ENCODE assay signal across 32 mouse cellular contexts in the genomic region with DNA sequence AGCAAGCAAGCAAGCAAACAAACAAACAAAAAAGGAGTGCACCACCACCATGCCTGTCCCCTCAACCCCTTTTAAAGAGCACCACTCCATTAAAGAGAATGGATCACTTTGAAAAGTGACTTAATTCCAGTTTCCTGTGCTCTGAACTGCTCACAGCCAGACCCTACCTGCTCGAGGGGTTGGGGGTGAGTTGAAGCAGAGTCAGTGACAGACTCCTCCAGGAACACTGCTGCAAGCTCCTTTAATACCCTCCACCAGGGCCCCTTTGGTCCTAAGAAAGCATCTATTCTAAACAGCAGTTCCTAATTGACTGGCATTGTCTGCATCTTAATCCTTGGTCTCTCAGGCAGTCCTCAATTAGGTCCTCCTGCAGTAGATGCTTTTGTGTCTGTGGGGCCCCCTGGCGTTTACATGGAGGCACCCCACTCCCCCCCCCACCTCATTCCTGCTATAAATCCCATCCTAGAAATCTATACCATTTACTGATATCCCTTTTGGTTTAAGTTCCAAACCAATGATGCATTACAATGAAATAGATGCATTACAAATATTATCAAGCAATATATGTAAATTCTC. TPM values are rescaled to one million over a fixed set of nuclear protein-coding genes. Genes with fewer than 3 reads are reported as not detected.
A peak's percentile ranks its signal among the peaks of the same experiment; 100 is the strongest.
DNase-seq lines count a peak whose midpoint lies in the region; ATAC-seq and TF ChIP-seq lines count a peak whose summit lies in the region.
"Had no signal": no experiment of that assay in that cellular context is flagged by ENCODE, and none has a peak within 500 bp of the region (broad histone marks: within the 10 kb centered on the region; RNA-seq: fewer than 3 reads in every experiment).

No protein-coding gene starts in this region.

- POLR2A ChIA-PET in Patski (lab: Charles Lee), result no interaction called here

- H3K4me2 ChIP-seq in forebrain, embryonic 11.5 days (ENCODE audit: low read depth, low read length, severe bottlenecking), result no peak overlapping the region
- H3K4me2 ChIP-seq in forebrain, postnatal 0 days (ENCODE audit: low read depth), result no peak overlapping the region
- no peak overlapping the region for H3K4me2 ChIP-seq in kidney, postnatal 0 days (ENCODE audit: low read length)
- H3K4me2 ChIP-seq in midbrain, embryonic 12.5 days (replicated peaks), result no peak overlapping the region
- H3K4me2 ChIP-seq in midbrain, postnatal 0 days (ENCODE audit: low read depth, low read length, poor library complexity, severe bottlenecking), result no peak overlapping the region
- H3K4me2 ChIP-seq: hindbrain, embryonic 15.5 days; liver, embryonic 15.5 days; stomach, embryonic 15.5 days had no signal

- WGBS in forebrain, embryonic 11.5 days, result 7% methylated on average over 2 of the region's 2 CpGs
- WGBS in forebrain, postnatal 0 days, result 2% methylated on average over 2 of the region's 2 CpGs
- 41% methylated on average over 2 of the region's 2 CpGs for WGBS in kidney, postnatal 0 days
- WGBS in midbrain, embryonic 12.5 days, result 10% methylated on average over 2 of the region's 2 CpGs
- 3% methylated on average over 2 of the region's 2 CpGs for WGBS in midbrain, postnatal 0 days

- TF ChIP-seq CTCF in forebrain, postnatal 0 days (IDR thresholded peaks at IDR 0.05; ENCODE audit: low read depth), result no peak
- TF ChIP-seq CTCF in kidney, postnatal 0 days (IDR thresholded peaks at IDR 0.05; ENCODE audit: low read depth), result peak; percentile 14; the same call in 1 of the 2 replicates
- no peak for TF ChIP-seq CTCF in midbrain, postnatal 0 days (IDR thresholded peaks at IDR 0.05)
- TF ChIP-seq CTCF in Patski (IDR thresholded peaks at IDR 0.05), result peak; percentile 33

- no peak overlapping the region for H3K9ac ChIP-seq in forebrain, embryonic 11.5 days (ENCODE audit: low read length)
- H3K9ac ChIP-seq in forebrain, postnatal 0 days, result no peak overlapping the region
- H3K9ac ChIP-seq in kidney, postnatal 0 days (ENCODE audit: low read depth, low read length), result no peak overlapping the region
- H3K9ac ChIP-seq in midbrain, embryonic 12.5 days (replicated peaks), result no peak overlapping the region
- H3K9ac ChIP-seq in midbrain, postnatal 0 days (replicated peaks; ENCODE audit: low read length, poor library complexity, severe bottlenecking), result no peak overlapping the region
- H3K9ac ChIP-seq: hindbrain, embryonic 15.5 days; liver, embryonic 15.5 days; stomach, embryonic 15.5 days had no signal

- CTCF ChIA-PET in Patski (lab: Charles Lee), result interaction anchor here (0.6 to 2.8 kb wide), 2 partner anchors 11 to 19 kb away, joined by 3 to 15 read pairs; no protein-coding TSS in a partner anchor

- H3K36me3 ChIP-seq in forebrain, embryonic 11.5 days (ENCODE audit: control insufficient read depth, insufficient read depth, low read length), result no peaks in the 10 kb centered on the region
- H3K36me3 ChIP-seq in forebrain, postnatal 0 days (ENCODE audit: insufficient read depth), result no peaks in the 10 kb centered on the region
- no peaks in the 10 kb centered on the region for H3K36me3 ChIP-seq in kidney, postnatal 0 days (ENCODE audit: insufficient read depth, low read length)
- no peaks in the 10 kb centered on the region for H3K36me3 ChIP-seq in midbrain, embryonic 12.5 days
- H3K36me3 ChIP-seq in midbrain, postnatal 0 days (ENCODE audit: insufficient read depth, low read length), result no peaks in the 10 kb centered on the region
- H3K36me3 ChIP-seq: hindbrain, embryonic 10.5 days; hindbrain, embryonic 15.5 days; liver, embryonic 15.5 days; stomach, embryonic 15.5 days had no signal

- DNase-seq in forebrain, embryonic 11.5 days (ENCODE audit: low spot score), result peak; percentile 57
- no peak for DNase-seq in forebrain, postnatal 0 days
- no peak for DNase-seq in kidney, postnatal 0 days (ENCODE audit: low spot score)
- DNase-seq in kidney, postnatal 25 days, result no peak
- DNase-seq in midbrain, postnatal 0 days (ENCODE audit: low spot score), result no peak
- DNase-seq in Patski (ENCODE audit: low read depth, low spot score), result no peak
- no peak for DNase-seq in right cerebral cortex, adult 2 months (ENCODE audit: low spot score in 2 of 2)
- DNase-seq: adrenal gland, adult 2 months; adrenal gland, postnatal 36 days; cerebellum, adult 18-20 months; cerebellum, postnatal 10 days; heart, postnatal 14 days; kidney, adult 11 months; kidney, postnatal 36 days; lung, postnatal 4 days; midbrain, embryonic 14.5 days; right cerebral cortex, postnatal 25 days; thymus, postnatal 14 days had no signal

- no peaks in the 10 kb centered on the region for H3K27me3 ChIP-seq in forebrain, embryonic 11.5 days (ENCODE audit: control insufficient read depth, insufficient read depth, low read length)
- H3K27me3 ChIP-seq in forebrain, postnatal 0 days (ENCODE audit: insufficient read depth, low read length), result no peaks in the 10 kb centered on the region
- H3K27me3 ChIP-seq in kidney, postnatal 0 days (ENCODE audit: insufficient read depth, low read length), result no peaks in the 10 kb centered on the region
- peaks cover 8% of the 10 kb centered on the region for H3K27me3 ChIP-seq in midbrain, embryonic 12.5 days
- no peaks in the 10 kb centered on the region for H3K27me3 ChIP-seq in midbrain, postnatal 0 days (ENCODE audit: insufficient read depth, low read length)
- H3K27me3 ChIP-seq in Patski, result no peaks in the 10 kb centered on the region
- H3K27me3 ChIP-seq: hindbrain, embryonic 15.5 days; liver, embryonic 15.5 days; stomach, embryonic 15.5 days had no signal

- H3K4me1 ChIP-seq in forebrain, embryonic 11.5 days (replicated peaks; ENCODE audit: control insufficient read depth, insufficient read depth, low read length), result peaks cover 3% of the 10 kb centered on the region; the same call in 1 of the 2 replicates
- no peaks in the 10 kb centered on the region; the same call in 1 of the 2 replicates for H3K4me1 ChIP-seq in forebrain, postnatal 0 days (ENCODE audit: insufficient read depth)
- no peaks in the 10 kb centered on the region for H3K4me1 ChIP-seq in kidney, postnatal 0 days (replicated peaks; ENCODE audit: insufficient read depth, low read length)
- peaks cover 6% of the 10 kb centered on the region; the same call in 1 of the 2 replicates for H3K4me1 ChIP-seq in midbrain, embryonic 12.5 days
- H3K4me1 ChIP-seq in midbrain, postnatal 0 days (ENCODE audit: insufficient read depth, low read length), result no peaks in the 10 kb centered on the region
- H3K4me1 ChIP-seq: hindbrain, embryonic 15.5 days; stomach, embryonic 15.5 days had no signal

- H3K27ac ChIP-seq in forebrain, embryonic 11.5 days (ENCODE audit: low read depth, low read length), result no peak overlapping the region
- H3K27ac ChIP-seq in forebrain, postnatal 0 days (ENCODE audit: low read depth, low read length), result no peak overlapping the region
- no peak overlapping the region for H3K27ac ChIP-seq in kidney, postnatal 0 days
- no peak overlapping the region for H3K27ac ChIP-seq in midbrain, embryonic 12.5 days (replicated peaks)
- no peak overlapping the region for H3K27ac ChIP-seq in midbrain, postnatal 0 days (ENCODE audit: low read depth, low read length)
- H3K27ac ChIP-seq: hindbrain, embryonic 10.5 days; hindbrain, embryonic 15.5 days; liver, embryonic 15.5 days; stomach, embryonic 15.5 days had no signal

- ATAC-seq in forebrain, embryonic 11.5 days (replicated peaks; ENCODE audit: low FRiP score), result peak; percentile 72
- no peak for ATAC-seq in forebrain, postnatal 0 days
- no peak for ATAC-seq in kidney, postnatal 0 days (replicated peaks; ENCODE audit: low FRiP score, low read depth)
- peak; percentile 45; the same call in 1 of the 2 replicates for ATAC-seq in midbrain, embryonic 12.5 days (ENCODE audit: low FRiP score, low read depth)
- ATAC-seq in midbrain, postnatal 0 days (ENCODE audit: low FRiP score), result no peak
- ATAC-seq in Patski, result no peak
- ATAC-seq: activated CD4-positive, CD25-positive, alpha-beta regulatory T cell, adult 4 months had no signal

- in situ Hi-C loops in Patski (cut with MboI; ENCODE audit: low pct_unique_long_range_greater_than_20kb), result no loop called here

- no peak overlapping the region for H3K4me3 ChIP-seq in forebrain, embryonic 11.5 days (ENCODE audit: low read depth, low read length)
- no peak overlapping the region for H3K4me3 ChIP-seq in forebrain, postnatal 0 days (ENCODE audit: low read depth, low read length)
- no peak overlapping the region for H3K4me3 ChIP-seq in kidney, postnatal 0 days (replicated peaks; ENCODE audit: low read depth, low read length)
- H3K4me3 ChIP-seq in midbrain, embryonic 12.5 days, result no peak overlapping the region
- H3K4me3 ChIP-seq in midbrain, postnatal 0 days (ENCODE audit: low read depth, low read length), result no peak overlapping the region
- H3K4me3 ChIP-seq: erythroblast, embryonic 14.5 days; hindbrain, embryonic 10.5 days; hindbrain, embryonic 15.5 days; liver, embryonic 15.5 days; megakaryocyte, embryonic 14.5 days; stomach, embryonic 15.5 days had no signal

- peaks cover 3% of the 10 kb centered on the region; the same call in 1 of the 2 replicates for H3K9me3 ChIP-seq in forebrain, embryonic 11.5 days (ENCODE audit: control insufficient read depth, low read length)
- H3K9me3 ChIP-seq in forebrain, postnatal 0 days (ENCODE audit: low read length), result no peaks in the 10 kb centered on the region
- no peaks in the 10 kb centered on the region for H3K9me3 ChIP-seq in kidney, postnatal 0 days (replicated peaks; ENCODE audit: low read length)
- H3K9me3 ChIP-seq in midbrain, embryonic 12.5 days, result peaks cover 3% of the 10 kb centered on the region; the same call in 1 of the 2 replicates
- H3K9me3 ChIP-seq in midbrain, postnatal 0 days (ENCODE audit: low read length), result no peaks in the 10 kb centered on the region
- H3K9me3 ChIP-seq: hindbrain, embryonic 15.5 days; liver, embryonic 15.5 days; stomach, embryonic 15.5 days had no signal

RNA-seq across cellular contexts. Expression of a gene that starts 5.5 kb away (rescaled TPM):
- 6.6 and 8.1 TPM in 2 replicates for polyA plus RNA-seq in forebrain, embryonic 11.5 days (2014; fragmentation: Nextera tagmentation; extraction: Ambion mirVana)
- 2.6 and 3.6 TPM in 2 replicates for total RNA-seq in forebrain, postnatal 0 days (2014; rRNA removed)
- polyA plus RNA-seq in forebrain, postnatal 0 days (2015; fragmentation: Nextera tagmentation; extraction: Ambion mirVana), result 1.8 and 2.3 TPM in 2 replicates
- polyA plus RNA-seq in kidney, postnatal 0 days (2015; fragmentation: Nextera tagmentation; extraction: Ambion mirVana), result 3.1 and 3.7 TPM in 2 replicates
- 0.98 and 1.3 TPM in 2 replicates for polyA plus RNA-seq in midbrain, embryonic 12.5 days (2016; fragmentation: Nextera tagmentation; extraction: Ambion mirVana)
- 1.8 and 2.1 TPM in 2 replicates for total RNA-seq in midbrain, postnatal 0 days (2014; rRNA removed)
- polyA plus RNA-seq in midbrain, postnatal 0 days (2015; fragmentation: Nextera tagmentation; extraction: Ambion mirVana), result 2.6 and 2.8 TPM in 2 replicates
- not detected for polyA plus RNA-seq in Patski (2021)
- polyA plus RNA-seq: erythroblast, embryonic 14.5 days; liver, adult 2 months had no signal

RNA-seq across cellular contexts. Expression of a gene that starts 32.0 kb away (rescaled TPM):
- 5.0 and 5.4 TPM in 2 replicates for polyA plus RNA-seq in forebrain, embryonic 11.5 days (2014; fragmentation: Nextera tagmentation; extraction: Ambion mirVana)
- 3.1 and 3.2 TPM in 2 replicates for total RNA-seq in forebrain, postnatal 0 days (2014; rRNA removed)
- 4.9 and 5.1 TPM in 2 replicates for polyA plus RNA-seq in forebrain, postnatal 0 days (2015; fragmentation: Nextera tagmentation; extraction: Ambion mirVana)
- polyA plus RNA-seq in kidney, postnatal 0 days (2015; fragmentation: Nextera tagmentation; extraction: Ambion mirVana), result 103 and 107 TPM in 2 replicates
- polyA plus RNA-seq in midbrain, embryonic 12.5 days (2016; fragmentation: Nextera tagmentation; extraction: Ambion mirVana), result 5.4 and 6.3 TPM in 2 replicates
- total RNA-seq in midbrain, postnatal 0 days (2014; rRNA removed), result 2.0 and 2.9 TPM in 2 replicates
- polyA plus RNA-seq in midbrain, postnatal 0 days (2015; fragmentation: Nextera tagmentation; extraction: Ambion mirVana), result 6.4 TPM in 2 replicates
- polyA plus RNA-seq in Patski (2021), result 147 TPM
- polyA plus RNA-seq: activated CD4-positive, CD25-positive, alpha-beta regulatory T cell, adult 4 months; erythroblast, embryonic 14.5 days had no signal

RNA-seq across cellular contexts. Expression of a gene that starts 34.8 kb away (rescaled TPM):
- polyA plus RNA-seq in forebrain, embryonic 11.5 days (2014; fragmentation: Nextera tagmentation; extraction: Ambion mirVana), result 0.55 TPM in 1 of 2 replicates, not detected in the other
- not detected in 2 replicates for total RNA-seq in forebrain, postnatal 0 days (2014; rRNA removed)
- not detected in 2 replicates for polyA plus RNA-seq in forebrain, postnatal 0 days (2015; fragmentation: Nextera tagmentation; extraction: Ambion mirVana)
- 0.25 and 0.32 TPM in 2 replicates for polyA plus RNA-seq in kidney, postnatal 0 days (2015; fragmentation: Nextera tagmentation; extraction: Ambion mirVana)
- 0.22 TPM in 1 of 2 replicates, not detected in the other for polyA plus RNA-seq in midbrain, embryonic 12.5 days (2016; fragmentation: Nextera tagmentation; extraction: Ambion mirVana)
- total RNA-seq in midbrain, postnatal 0 days (2014; rRNA removed), result not detected in 2 replicates
- polyA plus RNA-seq in midbrain, postnatal 0 days (2015; fragmentation: Nextera tagmentation; extraction: Ambion mirVana), result not detected in 2 replicates
- polyA plus RNA-seq in Patski (2021), result not detected
- total RNA-seq: common myeloid progenitor, adult 5-6 weeks; gastrocnemius, adult 8-10 months had no signal
- polyA plus RNA-seq: brain, embryonic 14.5 days; erythroblast, embryonic 14.5 days; forebrain, embryonic 14.5 days; heart, embryonic 14.5 days; hindbrain, embryonic 10.5 days; hindbrain, embryonic 15.5 days; liver, adult 2 months; liver, embryonic 15.5 days; midbrain, embryonic 14.5 days had no signal

Comparison
In these comparisons a context has a peak if more than half of its experiments do, and no peak if none do; other contexts are left out.
1. ATAC-seq: peak in forebrain, embryonic 11.5 days (single experiment) and midbrain, embryonic 12.5 days (single experiment); none in forebrain, postnatal 0 days (single experiment), kidney, postnatal 0 days (single experiment), midbrain, postnatal 0 days (single experiment) and Patski (single experiment).
2. CTCF ChIP-seq: peak in kidney, postnatal 0 days (single experiment) and Patski (single experiment); none in forebrain, postnatal 0 days (single experiment) and midbrain, postnatal 0 days (single experiment).
3. RNA of a gene that starts 32.0 kb away (polyA plus RNA-seq): 147 TPM in Patski (single experiment) and 103 to 107 TPM in kidney, postnatal 0 days; 6.4 TPM in midbrain, postnatal 0 days, 5.0 to 5.4 TPM in forebrain, embryonic 11.5 days, 5.4 to 6.3 TPM in midbrain, embryonic 12.5 days and 4.9 to 5.1 TPM in forebrain, postnatal 0 days; every median in the first group is over 10 times any median in the second.